Mouse (Mus musculus) lung, adult 10 weeks (tissue): ENCODE measurements around the gene H6pd. TPM values are rescaled to one million over a fixed set of nuclear protein-coding genes. Genes with fewer than 3 reads are reported as not detected.

Experiments used
- polyA plus RNA-seq: library from polyadenylated mRNA; stranded (reverse); fragments of 350-450 nt; fragmentation: Illumina TruSeq; extraction: RNeasy Lipid Tissue Mini Kit (QIAGEN cat#74804); gene quantifications from one replicate; pipeline ENCODE4 v1.2.3, GENCODE M21; 2014; ENCODE audit warnings: low read depth, low replicate concordance; ENCODE audit not compliant: insufficient read depth

Gene H6pd
- polyA plus RNA-seq: 46.2 TPM

GRCm38 (mm10) chr4:150008853-150009586 is at the start of gene H6pd:
TSS of gene H6pd (minus strand) at chr4:150009023.

DNA sequence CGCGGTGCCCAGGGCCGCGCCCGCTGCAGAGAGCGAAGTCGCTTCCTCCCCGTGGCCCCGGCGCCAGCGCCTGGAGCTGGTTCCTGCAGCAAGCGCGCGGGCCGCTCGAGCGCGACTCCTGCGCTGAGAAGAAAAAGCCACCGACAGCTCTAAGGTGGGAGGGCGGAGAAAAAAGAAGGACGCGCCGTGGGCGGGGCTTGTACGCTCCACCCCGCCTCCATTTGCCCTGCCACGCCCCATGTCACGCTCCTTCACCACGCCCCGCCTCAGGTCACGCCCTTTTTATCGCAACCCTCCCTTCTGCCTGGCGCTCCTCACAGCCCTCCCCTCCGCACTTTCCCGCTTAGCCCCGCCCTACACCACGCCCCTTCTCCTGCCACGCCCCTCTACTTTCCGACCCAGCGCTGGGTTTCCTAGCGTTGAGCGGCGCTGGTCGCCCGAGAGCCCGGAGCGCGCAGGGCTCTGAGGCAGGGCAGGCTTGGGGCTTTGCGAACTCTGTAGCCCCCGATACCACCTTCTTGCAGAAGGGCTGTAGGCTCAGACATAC is 53.9 kb downstream of the H6pd start, which contains the start of gene Spsb1:
Spsb1 (minus strand) TSS at position 151 of the 547 bp plus-strand sequence.

Other genes starting within 250 kb of the H6pd start
- 11.8 TPM for gene Slc25a33, start 234.7 kb downstream of the H6pd start, polyA plus RNA-seq
- 9.3 TPM for gene Spsb1, start 54.0 kb downstream of the H6pd start, polyA plus RNA-seq
- gene Gpr157, start 78.3 kb upstream of the H6pd start, polyA plus RNA-seq: 1.3 TPM
- not detected for gene Slc2a5, start 110.3 kb upstream of the H6pd start, polyA plus RNA-seq
- not detected for gene Slc2a7, start 139.9 kb upstream of the H6pd start, polyA plus RNA-seq
- not detected for gene Car6, start 192.3 kb upstream of the H6pd start, polyA plus RNA-seq
- gene Eno1, start 227.7 kb upstream of the H6pd start, polyA plus RNA-seq: 115 TPM